Comparison of ENCODE assay signal across 24 mouse cellular contexts in genomic region chr16:64868613-64869012, GRCm38 (mm10). TPM values are rescaled to one million over a fixed set of nuclear protein-coding genes. Genes with fewer than 3 reads are reported as not detected.
A peak's percentile ranks its signal among the peaks of the same experiment; 100 is the strongest.
DNase-seq lines count a peak whose midpoint lies in the region; ATAC-seq and TF ChIP-seq lines count a peak whose summit lies in the region.
"Had no signal": no experiment of that assay in that cellular context is flagged by ENCODE, and none has a peak within 500 bp of the region (broad histone marks: within the 10 kb centered on the region; RNA-seq: fewer than 3 reads in every experiment).

No protein-coding gene starts in this region.

- TF ChIP-seq POLR2A in lung, adult 2 months (IDR thresholded peaks at IDR 0.05; ENCODE audit: borderline replicate concordance, extremely low read depth, low read depth, low read length): no peak

- no peak for TF ChIP-seq CTCF in lung, embryonic 14.5 days (IDR thresholded peaks at IDR 0.05; ENCODE audit: low read depth)
- no peak for TF ChIP-seq CTCF in lung, adult 2 months (IDR thresholded peaks at IDR 0.05; ENCODE audit: insufficient read depth, low read length)
- no peak for TF ChIP-seq CTCF in lung, postnatal 0 days (IDR thresholded peaks at IDR 0.05)
- TF ChIP-seq CTCF in stomach, postnatal 0 days (IDR thresholded peaks at IDR 0.05; ENCODE audit: low read depth): no peak

- H3K36me3 ChIP-seq in lung, embryonic 14.5 days (ENCODE audit: insufficient read depth): no peaks in the 10 kb centered on the region
- no peaks in the 10 kb centered on the region for H3K36me3 ChIP-seq in lung, postnatal 0 days (ENCODE audit: insufficient read depth, low read length)
- H3K36me3 ChIP-seq in stomach, postnatal 0 days (ENCODE audit: control insufficient read depth, insufficient read depth, low read length): no peaks in the 10 kb centered on the region
- H3K36me3 ChIP-seq in embryonic facial prominence, embryonic 10.5 days (replicated peaks): no peaks in the 10 kb centered on the region
- H3K36me3 ChIP-seq: embryonic facial prominence, embryonic 12.5 days; embryonic facial prominence, embryonic 15.5 days; forebrain, embryonic 12.5 days; forebrain, embryonic 15.5 days; hindbrain, embryonic 10.5 days; hindbrain, embryonic 13.5 days; intestine, embryonic 15.5 days had no signal

- no peak overlapping the region for H3K9ac ChIP-seq in lung, embryonic 14.5 days
- H3K9ac ChIP-seq in lung, postnatal 0 days (replicated peaks; ENCODE audit: low read depth): no peak overlapping the region
- H3K9ac ChIP-seq in stomach, postnatal 0 days (ENCODE audit: low read length): no peak overlapping the region
- H3K9ac ChIP-seq: embryonic facial prominence, embryonic 12.5 days; embryonic facial prominence, embryonic 15.5 days; forebrain, embryonic 12.5 days; forebrain, embryonic 15.5 days; hindbrain, embryonic 13.5 days; intestine, embryonic 15.5 days had no signal

- ATAC-seq in lung, embryonic 14.5 days (ENCODE audit: insufficient read depth): no peak
- ATAC-seq in lung, postnatal 0 days: peak; percentile 79
- no peak for ATAC-seq in stomach, postnatal 0 days (ENCODE audit: low FRiP score, low TSS enrichment)
- ATAC-seq: forebrain, embryonic 15.5 days; hindbrain, embryonic 16.5 days; intestine, embryonic 15.5 days had no signal

- no peak overlapping the region for H3K27ac ChIP-seq in lung, embryonic 14.5 days (ENCODE audit: low read depth)
- no peak overlapping the region for H3K27ac ChIP-seq in lung, postnatal 0 days (ENCODE audit: low read length)
- no peak overlapping the region for H3K27ac ChIP-seq in stomach, postnatal 0 days (replicated peaks)
- H3K27ac ChIP-seq in embryonic facial prominence, embryonic 10.5 days (replicated peaks): no peak overlapping the region
- H3K27ac ChIP-seq: embryonic facial prominence, embryonic 12.5 days; embryonic facial prominence, embryonic 15.5 days; forebrain, embryonic 12.5 days; forebrain, embryonic 15.5 days; hindbrain, embryonic 10.5 days; hindbrain, embryonic 13.5 days; intestine, embryonic 15.5 days had no signal

- no peaks in the 10 kb centered on the region for H3K27me3 ChIP-seq in lung, embryonic 14.5 days (ENCODE audit: insufficient read depth, low read length)
- no peaks in the 10 kb centered on the region for H3K27me3 ChIP-seq in lung, postnatal 0 days (replicated peaks; ENCODE audit: insufficient read depth, low read length)
- H3K27me3 ChIP-seq in stomach, postnatal 0 days (ENCODE audit: control insufficient read depth, insufficient read depth, low read length): no peaks in the 10 kb centered on the region
- H3K27me3 ChIP-seq in embryonic facial prominence, embryonic 10.5 days (replicated peaks; ENCODE audit: low read depth, poor library complexity, severe bottlenecking): no peaks in the 10 kb centered on the region
- H3K27me3 ChIP-seq: CH12.LX; embryonic facial prominence, embryonic 12.5 days; embryonic facial prominence, embryonic 15.5 days; forebrain, embryonic 12.5 days; forebrain, embryonic 15.5 days; hindbrain, embryonic 13.5 days; intestine, embryonic 15.5 days had no signal

- no peak overlapping the region for H3K4me2 ChIP-seq in lung, embryonic 14.5 days
- H3K4me2 ChIP-seq in lung, postnatal 0 days (replicated peaks; ENCODE audit: low read depth, low read length): no peak overlapping the region
- H3K4me2 ChIP-seq in stomach, postnatal 0 days (replicated peaks; ENCODE audit: low read depth): no peak overlapping the region
- H3K4me2 ChIP-seq: embryonic facial prominence, embryonic 12.5 days; embryonic facial prominence, embryonic 15.5 days; forebrain, embryonic 12.5 days; forebrain, embryonic 15.5 days; heart, embryonic 11.5 days; hindbrain, embryonic 13.5 days; intestine, embryonic 15.5 days had no signal

- H3K4me1 ChIP-seq in lung, embryonic 14.5 days (ENCODE audit: insufficient read depth): no peaks in the 10 kb centered on the region
- peaks cover 3% of the 10 kb centered on the region; the same call in 1 of the 2 replicates for H3K4me1 ChIP-seq in lung, adult 2 months (ENCODE audit: control insufficient read depth, insufficient read depth, low read length)
- H3K4me1 ChIP-seq in lung, postnatal 0 days (ENCODE audit: insufficient read depth, low read depth, low read length): no peaks in the 10 kb centered on the region
- no peaks in the 10 kb centered on the region; the same call in 1 of the 2 replicates for H3K4me1 ChIP-seq in stomach, postnatal 0 days (replicated peaks; ENCODE audit: control insufficient read depth, insufficient read depth)
- H3K4me1 ChIP-seq in embryonic facial prominence, embryonic 10.5 days: no peaks in the 10 kb centered on the region
- H3K4me1 ChIP-seq: embryonic facial prominence, embryonic 12.5 days; embryonic facial prominence, embryonic 15.5 days; hindbrain, embryonic 10.5 days; hindbrain, embryonic 13.5 days; intestine, embryonic 15.5 days had no signal

- no peak for TF ChIP-seq EP300 in lung, postnatal 0 days (IDR thresholded peaks at IDR 0.05)
- no peak for TF ChIP-seq EP300 in stomach, postnatal 0 days (optimal IDR thresholded peaks at IDR 0.05)

- WGBS in lung, embryonic 14.5 days: 47% methylated on average over 6 of the region's 6 CpGs
- WGBS in lung, adult 2 months: 49% methylated on average over 6 of the region's 6 CpGs
- WGBS in lung, postnatal 0 days: 41% methylated on average over 6 of the region's 6 CpGs
- WGBS in stomach, postnatal 0 days: 46% methylated on average over 6 of the region's 6 CpGs
- 71% methylated on average over 6 of the region's 6 CpGs for WGBS in embryonic facial prominence, embryonic 10.5 days

- H3K4me3 ChIP-seq in lung, embryonic 14.5 days (ENCODE audit: low read depth, low read length): no peak overlapping the region
- H3K4me3 ChIP-seq in lung, adult 2 months (replicated peaks; ENCODE audit: extremely low read depth, low read depth, low read length): no peak overlapping the region
- H3K4me3 ChIP-seq in lung, postnatal 0 days (ENCODE audit: low read depth, low read length): no peak overlapping the region
- no peak overlapping the region for H3K4me3 ChIP-seq in stomach, postnatal 0 days (ENCODE audit: low read depth, low read length)
- no peak overlapping the region for H3K4me3 ChIP-seq in embryonic facial prominence, embryonic 10.5 days
- H3K4me3 ChIP-seq: embryonic facial prominence, embryonic 12.5 days; embryonic facial prominence, embryonic 15.5 days; forebrain, embryonic 12.5 days; forebrain, embryonic 15.5 days; hindbrain, embryonic 10.5 days; hindbrain, embryonic 13.5 days; intestine, embryonic 15.5 days had no signal

- H3K9me3 ChIP-seq in lung, embryonic 14.5 days (ENCODE audit: low read depth, low read length): no peaks in the 10 kb centered on the region
- no peaks in the 10 kb centered on the region for H3K9me3 ChIP-seq in lung, postnatal 0 days (ENCODE audit: low read length)
- no peaks in the 10 kb centered on the region for H3K9me3 ChIP-seq in stomach, postnatal 0 days (ENCODE audit: control insufficient read depth, low read length)
- no peaks in the 10 kb centered on the region for H3K9me3 ChIP-seq in embryonic facial prominence, embryonic 10.5 days
- H3K9me3 ChIP-seq: embryonic facial prominence, embryonic 12.5 days; embryonic facial prominence, embryonic 15.5 days; forebrain, embryonic 12.5 days; forebrain, embryonic 15.5 days; hindbrain, embryonic 10.5 days; hindbrain, embryonic 13.5 days; intestine, embryonic 15.5 days had no signal

- DNase-seq in lung, embryonic 14.5 days: peak; percentile 37
- DNase-seq in lung, adult 2 months: no peak
- DNase-seq in lung, postnatal 0 days (ENCODE audit: low spot score): peak; percentile 68
- no peak for DNase-seq in lung, adult 18-20 months
- DNase-seq in stomach, postnatal 0 days (ENCODE audit: low spot score): peak; percentile 29
- no peak for DNase-seq in embryonic facial prominence, embryonic 10.5 days (ENCODE audit: low spot score)
- DNase-seq: adrenal gland, postnatal 10 days; adrenal gland, postnatal 36 days; B cell, adult 2 months; cerebellum, adult 18-20 months; cerebellum, adult 9-10 months; cerebellum, postnatal 14 days; gastrocnemius, postnatal 10 days; gastrocnemius, postnatal 36 days had no signal

RNA-seq across cellular contexts. Expression of gene Cggbp1, which starts 16.8 kb away (rescaled TPM):
- polyA plus RNA-seq in lung, embryonic 14.5 days (2014; fragmentation: Nextera tagmentation; extraction: Ambion mirVana): 114 TPM in 2 replicates
- polyA plus RNA-seq in lung, adult 2 months (2012; rRNA removed): 8.7 and 17.4 TPM in 2 replicates
- 45.8 and 53.6 TPM in 2 replicates for polyA plus RNA-seq in lung, postnatal 0 days (2015; fragmentation: Nextera tagmentation; extraction: Ambion mirVana)
- 32.0 and 36.2 TPM in 2 replicates for polyA plus RNA-seq in stomach, postnatal 0 days (2015; fragmentation: Nextera tagmentation; extraction: Ambion mirVana)
- 87.4 and 88.4 TPM in 2 replicates for polyA plus RNA-seq in embryonic facial prominence, embryonic 10.5 days (2016; fragmentation: Nextera tagmentation; extraction: Ambion mirVana)

RNA-seq across cellular contexts. Expression of gene Zfp654, which starts 17.2 kb away (rescaled TPM):
- 7.5 and 8.0 TPM in 2 replicates for polyA plus RNA-seq in lung, embryonic 14.5 days (2014; fragmentation: Nextera tagmentation; extraction: Ambion mirVana)
- 0.75 and 1.2 TPM in 2 replicates for polyA plus RNA-seq in lung, adult 2 months (2012; rRNA removed)
- 3.7 and 4.1 TPM in 2 replicates for polyA plus RNA-seq in lung, postnatal 0 days (2015; fragmentation: Nextera tagmentation; extraction: Ambion mirVana)
- 2.4 and 2.6 TPM in 2 replicates for polyA plus RNA-seq in stomach, postnatal 0 days (2015; fragmentation: Nextera tagmentation; extraction: Ambion mirVana)
- 5.9 and 6.6 TPM in 2 replicates for polyA plus RNA-seq in embryonic facial prominence, embryonic 10.5 days (2016; fragmentation: Nextera tagmentation; extraction: Ambion mirVana)

Comparison
In these comparisons a context has a peak if more than half of its experiments do, and no peak if none do; other contexts are left out.
1. DNase-seq: peak in lung, embryonic 14.5 days (single experiment), lung, postnatal 0 days (single experiment) and stomach, postnatal 0 days (single experiment); none in lung, adult 2 months (single experiment), lung, adult 18-20 months (0 of 2) and embryonic facial prominence, embryonic 10.5 days (single experiment).